Mouse (Mus musculus) liver, embryonic 14.5 days (tissue): ENCODE results near the gene Ubiad1.

Experiments used
- CTCF ChIP-seq: IDR thresholded peaks from 2 replicates; pipeline ENCODE4 v1.5.1; 2016; ENCODE audit warnings: antibody characterized with exemption, low read depth, control low read depth
- EP300 ChIP-seq: IDR thresholded peaks from 2 replicates; pipeline ENCODE4 v1.6.1; 2016; ENCODE audit warnings: antibody characterized with exemption, low read depth

DNA sequence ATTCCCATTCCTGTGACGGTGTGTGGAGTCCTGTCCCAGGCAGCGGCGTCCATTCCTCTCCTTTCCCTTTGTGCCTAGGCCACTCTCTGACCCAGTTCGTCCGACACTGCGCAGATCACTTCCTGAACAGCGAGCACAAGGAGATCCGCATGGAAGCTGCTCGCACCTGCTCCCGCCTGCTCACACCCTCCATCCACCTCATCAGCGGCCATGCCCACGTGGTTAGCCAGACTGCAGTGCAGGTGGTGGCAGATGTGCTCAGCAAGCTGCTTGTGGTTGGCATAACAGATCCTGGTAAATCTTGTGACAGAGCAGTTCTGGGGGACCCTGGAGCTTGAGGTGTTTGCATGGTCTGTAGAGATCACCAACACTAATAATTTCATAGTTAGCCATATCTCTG lies 20.3 kb upstream of the Ubiad1 start:
- TF ChIP-seq EP300 (no peak), CTCF (no peak)
